Mouse (Mus musculus): ENCODE results near the gene Ube2e1.

GRCm38 (mm10) chr14:18233981-18234960 lies 97.4 kb downstream of the Ube2e1 start:
- TF ChIP-seq CTCF (IDR thresholded peaks at IDR 0.05; ENCODE audit: borderline replicate concordance, insufficient read depth, low read length) (no peak), POLR2A (IDR thresholded peaks at IDR 0.05; ENCODE audit: low read depth, low read length) (no peak)
